Mouse (Mus musculus): ENCODE measurements at regions not wholly inside any gene's neighbourhood (a gene's known extent, or its start where the extent isn't known, plus 50 kb on each side); places are given as distances from the start of the nearest gene placed in this dataset.

- Histone ChIP-seq H3K4me3 (no peak overlapping the region), H3ac (ENCODE audit: control insufficient read depth, insufficient read length) (no peak overlapping the region), H3K36me3 (ENCODE audit: control insufficient read depth, insufficient read depth) (no peaks in the 10 kb centered on the region), H3K27me3 (ENCODE audit: control insufficient read depth, insufficient read depth, insufficient read length) (no peaks in the 10 kb centered on the region), H3K79me2 (ENCODE audit: control insufficient read depth, insufficient read depth) (no peaks in the 10 kb centered on the region), H3K4me2 (ENCODE audit: low read depth) (no peak overlapping the region)
- TF ChIP-seq MYOG (IDR thresholded peaks at IDR 0.05; ENCODE audit: control insufficient read depth in 1 of 3, insufficient read depth in 1 of 3, insufficient read length in 2 of 3, low read depth in 2 of 3), result no peak
- no peak for TF ChIP-seq MAX (IDR thresholded peaks at IDR 0.05; ENCODE audit: low read depth)
- TF ChIP-seq POLR2A (IDR thresholded peaks at IDR 0.05; ENCODE audit: insufficient read length, low read depth), result no peak
- no peak for TF ChIP-seq SRF (IDR thresholded peaks at IDR 0.05; ENCODE audit: control insufficient read depth, insufficient read length, low read depth)
- TF ChIP-seq E2F4 (IDR thresholded peaks at IDR 0.05; ENCODE audit: insufficient read depth), result no peak
- no peak for TF ChIP-seq TCF3 (IDR thresholded peaks at IDR 0.05; ENCODE audit: insufficient read length, low read depth)
- TF ChIP-seq TCF12 (IDR thresholded peaks at IDR 0.05; ENCODE audit: insufficient read depth, poor library complexity, severe bottlenecking), result no peak
- no peak for TF ChIP-seq CEBPB (IDR thresholded peaks at IDR 0.05; ENCODE audit: insufficient read depth, poor library complexity, severe bottlenecking)
- TF ChIP-seq USF1 (IDR thresholded peaks at IDR 0.05; ENCODE audit: low read depth), result no peak
- no peak for TF ChIP-seq MYOD1 (IDR thresholded peaks at IDR 0.05; ENCODE audit: control insufficient read depth in 1 of 3, insufficient read length in 2 of 3, low read depth in 2 of 3)
These were observed 182.7 kb upstream of the Adra1b start for GRCm38 (mm10) chr11:44083716-44084115.

GRCm38 (mm10) chr11:44086951-44087350, 185.9 kb upstream of the Adra1b start:
- H3ac ChIP-seq (ENCODE audit: control insufficient read depth, insufficient read length), result no peak overlapping the region
- no peak overlapping the region for H3K4me3 ChIP-seq
- no peaks in the 10 kb centered on the region for H3K36me3 ChIP-seq (ENCODE audit: control insufficient read depth, insufficient read depth)
- no peaks in the 10 kb centered on the region for H3K27me3 ChIP-seq (ENCODE audit: control insufficient read depth, insufficient read depth, insufficient read length)
- H3K79me2 ChIP-seq (ENCODE audit: control insufficient read depth, insufficient read depth), result no peaks in the 10 kb centered on the region
- no peak overlapping the region for H3K4me2 ChIP-seq (ENCODE audit: low read depth)
- TF ChIP-seq MYOD1 (IDR thresholded peaks at IDR 0.05; ENCODE audit: control insufficient read depth in 1 of 3, insufficient read length in 2 of 3, low read depth in 2 of 3), result no peak
- no peak for TF ChIP-seq POLR2A (IDR thresholded peaks at IDR 0.05; ENCODE audit: insufficient read length, low read depth)
- no peak for TF ChIP-seq TCF3 (IDR thresholded peaks at IDR 0.05; ENCODE audit: insufficient read length, low read depth)
- TF ChIP-seq REST (IDR thresholded peaks at IDR 0.05; ENCODE audit: insufficient read depth, insufficient read length), result no peak
- TF ChIP-seq POLR2AphosphoS2 (IDR thresholded peaks at IDR 0.05; ENCODE audit: insufficient read length, low read depth), result no peak
- TF ChIP-seq E2F4 (IDR thresholded peaks at IDR 0.05; ENCODE audit: insufficient read depth), result no peak
- TF ChIP-seq MAX (IDR thresholded peaks at IDR 0.05; ENCODE audit: low read depth), result no peak
- no peak for TF ChIP-seq SRF (IDR thresholded peaks at IDR 0.05; ENCODE audit: control insufficient read depth, insufficient read length, low read depth)

GRCm38 (mm10) chr11:44089514-44089913, 188.5 kb upstream of the Adra1b start:
- Histone ChIP-seq H3K79me2 (ENCODE audit: control insufficient read depth, insufficient read depth) (no peaks in the 10 kb centered on the region), H3K36me3 (ENCODE audit: control insufficient read depth, insufficient read depth) (no peaks in the 10 kb centered on the region)
- no peak for TF ChIP-seq POLR2AphosphoS2 (IDR thresholded peaks at IDR 0.05; ENCODE audit: insufficient read length, low read depth)

GRCm38 (mm10) chr11:44095280-44095679, 194.3 kb upstream of the Adra1b start:
- Histone ChIP-seq H3K79me2 (ENCODE audit: control insufficient read depth, insufficient read depth) (no peaks in the 10 kb centered on the region), H3ac (ENCODE audit: control insufficient read depth, insufficient read length) (no peak overlapping the region), H3K36me3 (ENCODE audit: control insufficient read depth, insufficient read depth) (no peaks in the 10 kb centered on the region), H3K4me3 (no peak overlapping the region), H3K27me3 (ENCODE audit: control insufficient read depth, insufficient read depth, insufficient read length) (no peaks in the 10 kb centered on the region), H3K4me2 (ENCODE audit: low read depth) (no peak overlapping the region)
- TF ChIP-seq MYOG (IDR thresholded peaks at IDR 0.05; ENCODE audit: control insufficient read depth in 1 of 3, insufficient read depth in 1 of 3, insufficient read length in 2 of 3, low read depth in 2 of 3), result no peak
- no peak for TF ChIP-seq REST (IDR thresholded peaks at IDR 0.05; ENCODE audit: insufficient read depth, insufficient read length)
- TF ChIP-seq USF1 (IDR thresholded peaks at IDR 0.05; ENCODE audit: low read depth), result no peak
- no peak for TF ChIP-seq TCF12 (IDR thresholded peaks at IDR 0.05; ENCODE audit: insufficient read depth, poor library complexity, severe bottlenecking)
- no peak for TF ChIP-seq MAX (IDR thresholded peaks at IDR 0.05; ENCODE audit: low read depth)
- TF ChIP-seq SRF (IDR thresholded peaks at IDR 0.05; ENCODE audit: control insufficient read depth, insufficient read length, low read depth), result no peak
- TF ChIP-seq CEBPB (IDR thresholded peaks at IDR 0.05; ENCODE audit: insufficient read depth, poor library complexity, severe bottlenecking), result no peak
- no peak for TF ChIP-seq MYOD1 (IDR thresholded peaks at IDR 0.05; ENCODE audit: control insufficient read depth in 1 of 3, insufficient read length in 2 of 3, low read depth in 2 of 3)

More at GRCm38 (mm10) chr11:44089514-44089913, 188.5 kb upstream of the Adra1b start:
- no peak overlapping the region for H3K4me2 ChIP-seq (ENCODE audit: low read depth)
- no peaks in the 10 kb centered on the region for H3K27me3 ChIP-seq (ENCODE audit: control insufficient read depth, insufficient read depth, insufficient read length)
- H3K4me3 ChIP-seq, result no peak overlapping the region
- H3ac ChIP-seq (ENCODE audit: control insufficient read depth, insufficient read length), result no peak overlapping the region

- no peaks in the 10 kb centered on the region for H3K79me2 ChIP-seq (ENCODE audit: control insufficient read depth, insufficient read depth)
- no peak for TF ChIP-seq E2F4 (IDR thresholded peaks at IDR 0.05; ENCODE audit: insufficient read depth)
- TF ChIP-seq POLR2A (IDR thresholded peaks at IDR 0.05; ENCODE audit: insufficient read length, low read depth), result no peak
- TF ChIP-seq POLR2AphosphoS2 (IDR thresholded peaks at IDR 0.05; ENCODE audit: insufficient read length, low read depth), result no peak
- no peak for TF ChIP-seq SRF (IDR thresholded peaks at IDR 0.05; ENCODE audit: control insufficient read depth, insufficient read length, low read depth)
- TF ChIP-seq TCF3 (IDR thresholded peaks at IDR 0.05; ENCODE audit: insufficient read length, low read depth), result no peak
- no peak overlapping the region for H3K4me3 ChIP-seq
- H3K4me2 ChIP-seq (ENCODE audit: low read depth), result no peak overlapping the region
- H3ac ChIP-seq (ENCODE audit: control insufficient read depth, insufficient read length), result no peak overlapping the region
- H3K36me3 ChIP-seq (ENCODE audit: control insufficient read depth, insufficient read depth), result no peaks in the 10 kb centered on the region
- H3K27me3 ChIP-seq (ENCODE audit: control insufficient read depth, insufficient read depth, insufficient read length), result no peaks in the 10 kb centered on the region
These were observed 202.3 kb upstream of the Adra1b start for GRCm38 (mm10) chr11:44103188-44103840.
